Mouse (Mus musculus) intestine, embryonic 15.5 days (tissue): Measurements from ENCODE around the gene F3. TPM values are rescaled to one million over a fixed set of nuclear protein-coding genes. Genes with fewer than 3 reads are reported as not detected.
"Not testable (repeated sequence)": the region's sequence is repeated elsewhere in the genome, so short reads cannot be mapped to it uniquely, and the experiment has no call there.

Experiments
- ATAC-seq: fragments of 200-750 bp; cut with Nextera tagmentation; 2 replicates; pipeline ENCODE4 v1.8.0; 2017; ENCODE audit warnings: moderate TSS enrichment, moderate library complexity
- H3K27ac ChIP-seq: fragments of 300-500 bp; sonication (generic); 2 replicates; pipeline ENCODE4 v1.5.1; 2015; ENCODE audit warnings: mild to moderate bottlenecking, inconsistent platforms
- H3K27me3 ChIP-seq: fragments of 300-500 bp; sonication (generic); replicated peaks from 2 replicates; pipeline ENCODE4 v1.6.1; 2015; ENCODE audit warnings: inconsistent platforms
- H3K36me3 ChIP-seq: fragments of 300-500 bp; sonication (generic); 2 replicates; pipeline ENCODE4 v1.6.1; 2015; ENCODE audit warnings: inconsistent platforms
- H3K4me1 ChIP-seq: fragments of 300-500 bp; sonication (generic); replicated peaks from 2 replicates; pipeline ENCODE4 v1.6.1; 2015; ENCODE audit warnings: inconsistent platforms
- H3K4me2 ChIP-seq: fragments of 300-500 bp; sonication (generic); replicated peaks from 2 replicates; pipeline ENCODE4 v1.6.1; 2015; ENCODE audit warnings: mild to moderate bottlenecking, inconsistent platforms
- H3K4me3 ChIP-seq: fragments of 300-500 bp; sonication (generic); replicated peaks from 2 replicates; pipeline ENCODE4 v1.5.1; 2015; ENCODE audit warnings: inconsistent platforms
- H3K9ac ChIP-seq: fragments of 300-500 bp; sonication (generic); 2 replicates; pipeline ENCODE4 v1.6.1; 2015; ENCODE audit warnings: inconsistent platforms
- H3K9me3 ChIP-seq: fragments of 300-500 bp; sonication (generic); 2 replicates; pipeline ENCODE4 v1.6.1; 2016; ENCODE audit warnings: inconsistent platforms
- WGBS: fragments of 180-500 bp; shearing (Covaris S2); methylation state at CpG from one replicate; pipeline ENCODE4 v1.1.7; 2015; 5-methylcytosine and 5-hydroxymethylcytosine counted together
- polyA plus RNA-seq: library from polyadenylated mRNA; unstranded; fragments of >200 nt; fragmentation: Nextera tagmentation; extraction: Ambion mirVana; gene quantifications from 2 replicates; pipeline ENCODE4 v1.2.1, GENCODE M21; 2015

F3 gene
- polyA plus RNA-seq, 1 experiment from 2014 or later, result 27.5 TPM

DNA sequence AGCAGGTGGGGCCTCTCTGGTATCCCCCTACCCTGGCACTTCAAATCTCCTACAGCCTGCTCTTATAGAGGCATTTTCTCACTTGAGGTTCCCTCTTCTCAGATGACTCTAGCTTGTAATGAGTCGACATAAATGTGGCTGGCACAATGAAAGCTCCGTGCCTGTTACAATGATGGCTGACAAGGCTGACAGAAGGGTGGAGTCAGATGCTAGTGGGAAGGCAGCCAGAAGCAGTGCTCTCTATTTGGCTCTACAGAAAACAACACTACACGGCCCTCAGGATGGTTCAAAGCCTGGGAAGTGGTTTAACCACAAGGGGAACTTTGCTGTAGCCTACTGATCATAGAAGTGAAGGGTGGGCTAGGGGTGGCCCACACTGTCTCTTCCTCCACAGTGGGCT, 31.8 kb downstream of the F3 start:
- Histone ChIP-seq H3K4me1 (no peaks in the 10 kb centered on the region), H3K4me3 (no peak overlapping the region), H3K27me3 (no peaks in the 10 kb centered on the region), H3K9ac (no peak overlapping the region), H3K9me3 (no peaks in the 10 kb centered on the region), H3K27ac (no peak overlapping the region), H3K4me2 (no peak overlapping the region), H3K36me3 (no peaks in the 10 kb centered on the region; the same call in 1 of the 2 replicates)
- ATAC-seq, result no peak
- 52% methylated on average over 3 of the region's 3 CpGs for WGBS

DNA sequence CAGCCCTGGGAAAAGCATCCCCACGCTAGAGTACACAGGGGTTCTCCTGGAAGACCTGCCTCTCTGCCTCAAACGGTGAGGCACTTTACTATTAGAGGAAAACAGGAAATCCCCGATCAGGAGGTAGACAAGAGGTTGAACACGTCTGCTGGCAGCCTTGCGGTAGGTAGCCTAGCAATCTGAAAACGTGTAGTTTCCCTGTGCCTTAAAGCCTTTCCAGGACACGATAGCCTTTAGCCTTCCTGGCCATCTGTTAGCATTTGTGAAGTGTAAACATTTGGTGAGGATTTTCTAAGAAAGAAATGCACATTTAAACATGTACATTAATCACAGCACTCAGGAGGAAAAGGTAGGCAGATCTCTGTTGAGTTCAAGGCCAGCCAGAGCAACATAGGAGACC, 35.0 kb downstream of the F3 start:
- H3K27ac ChIP-seq, result no peak overlapping the region
- no peaks in the 10 kb centered on the region for H3K4me1 ChIP-seq
- H3K27me3 ChIP-seq, result no peaks in the 10 kb centered on the region
- no peaks in the 10 kb centered on the region; the same call in 1 of the 2 replicates for H3K36me3 ChIP-seq
- WGBS, result 32% methylated on average over 7 of the region's 7 CpGs
- H3K9ac ChIP-seq, result no peak overlapping the region
- H3K9me3 ChIP-seq, result no peaks in the 10 kb centered on the region
- peak; percentile 41 for ATAC-seq
- no peak overlapping the region for H3K4me2 ChIP-seq
- H3K4me3 ChIP-seq, result no peak overlapping the region

DNA sequence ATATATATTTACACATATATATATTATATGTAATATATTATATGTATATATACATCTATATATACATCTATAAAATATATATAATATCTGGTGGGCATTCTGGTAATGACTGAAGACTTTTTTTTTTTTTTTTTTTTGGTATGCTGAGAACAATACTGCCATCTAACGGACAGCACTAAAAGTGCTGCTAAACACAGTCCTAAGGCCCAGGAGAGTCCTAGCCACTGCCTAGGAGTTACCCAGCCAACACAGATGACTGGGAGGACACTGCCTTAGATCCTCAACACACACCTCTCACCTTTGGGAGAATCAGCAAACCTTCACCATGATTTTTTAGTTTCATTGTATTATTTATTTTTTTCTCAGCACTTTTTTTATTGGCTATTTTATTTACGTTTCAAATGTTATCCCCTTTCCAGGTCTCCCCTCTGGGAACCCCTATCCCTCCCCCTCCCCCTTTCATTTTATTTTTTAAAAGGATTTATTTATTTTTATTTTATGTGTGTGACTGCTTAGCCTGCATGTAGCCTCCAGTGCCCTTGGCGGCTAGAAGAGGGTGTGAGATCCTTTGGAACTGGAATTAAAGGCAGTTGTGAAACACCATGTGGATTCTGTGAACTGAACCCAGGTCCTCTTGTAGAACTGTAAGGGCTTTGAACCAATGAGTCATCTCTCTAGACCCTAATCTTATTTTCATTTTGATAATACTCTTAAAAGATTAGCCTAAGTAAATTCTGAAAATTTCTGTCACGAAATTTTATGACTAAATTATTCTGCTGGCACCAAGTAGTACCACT, 38.9 kb downstream of the F3 start:
- Histone ChIP-seq H3K4me3 (no peak overlapping the region), H3K27ac (no peak overlapping the region), H3K4me2 (no peak overlapping the region), H3K27me3 (no peaks in the 10 kb centered on the region), H3K4me1 (no peaks in the 10 kb centered on the region), H3K9ac (no peak overlapping the region), H3K36me3 (peaks cover 8% of the 10 kb centered on the region), H3K9me3 (no peaks in the 10 kb centered on the region)
- 63% methylated on average over 4 of the region's 4 CpGs for WGBS
- peak; percentile 79; the same call in 1 of the 2 replicates for ATAC-seq

DNA sequence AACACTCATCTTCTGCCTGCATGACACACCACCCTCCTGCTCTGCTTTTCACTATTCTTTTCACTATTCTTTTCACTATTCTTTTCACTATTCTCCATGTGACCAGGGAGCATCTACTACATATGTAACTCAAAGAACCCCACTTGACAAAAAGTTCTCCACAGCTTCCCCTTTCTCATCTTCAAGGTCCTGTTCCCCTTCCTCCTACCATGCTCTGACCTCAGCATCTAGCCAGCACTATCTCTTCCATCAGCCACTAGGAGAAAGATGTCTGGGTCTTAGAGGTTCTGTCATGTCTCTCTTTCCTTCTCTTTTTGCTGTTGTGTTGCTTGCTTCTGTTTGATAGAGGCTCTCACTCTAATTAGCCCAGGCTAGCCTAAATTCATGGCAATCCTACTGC, 42.7 kb downstream of the F3 start:
- H3K4me3 ChIP-seq, result no peak overlapping the region
- no peaks in the 10 kb centered on the region for H3K9me3 ChIP-seq
- H3K36me3 ChIP-seq, result peaks cover 24% of the 10 kb centered on the region; the same call in 1 of the 2 replicates
- H3K27ac ChIP-seq, result no peak overlapping the region
- H3K9ac ChIP-seq, result no peak overlapping the region
- ATAC-seq, result no peak
- no peaks in the 10 kb centered on the region for H3K4me1 ChIP-seq
- H3K27me3 ChIP-seq, result no peaks in the 10 kb centered on the region
- no peak overlapping the region for H3K4me2 ChIP-seq

DNA sequence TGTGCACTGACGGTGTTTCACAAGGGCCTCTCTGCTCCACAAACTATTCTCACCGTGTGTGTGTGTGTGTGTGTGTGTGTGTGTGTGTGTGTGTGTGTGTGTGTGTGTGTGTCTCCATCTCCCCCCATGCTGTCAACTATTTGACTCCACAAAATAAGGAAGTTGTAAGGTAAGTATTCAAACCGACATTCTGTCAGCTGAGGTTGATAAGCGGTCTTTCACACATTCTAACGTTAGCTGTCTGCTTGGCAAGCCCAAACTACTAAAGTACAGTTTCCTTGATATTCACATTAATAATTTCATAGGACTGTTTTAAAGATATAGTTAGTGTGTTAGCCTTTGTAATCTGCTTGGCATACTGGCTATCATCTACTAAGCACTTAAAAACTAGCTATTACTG, 43.5 kb downstream of the F3 start:
- H3K4me3 ChIP-seq, result no peak overlapping the region
- H3K4me1 ChIP-seq, result no peaks in the 10 kb centered on the region
- H3K36me3 ChIP-seq, result peaks cover 25% of the 10 kb centered on the region; the same call in 1 of the 2 replicates
- H3K27me3 ChIP-seq, result no peaks in the 10 kb centered on the region
- ATAC-seq, result no peak
- no peak overlapping the region for H3K27ac ChIP-seq
- H3K4me2 ChIP-seq, result no peak overlapping the region
- no peaks in the 10 kb centered on the region for H3K9me3 ChIP-seq
- WGBS, result 82% methylated on average over 5 of the region's 5 CpGs
- no peak overlapping the region for H3K9ac ChIP-seq

DNA sequence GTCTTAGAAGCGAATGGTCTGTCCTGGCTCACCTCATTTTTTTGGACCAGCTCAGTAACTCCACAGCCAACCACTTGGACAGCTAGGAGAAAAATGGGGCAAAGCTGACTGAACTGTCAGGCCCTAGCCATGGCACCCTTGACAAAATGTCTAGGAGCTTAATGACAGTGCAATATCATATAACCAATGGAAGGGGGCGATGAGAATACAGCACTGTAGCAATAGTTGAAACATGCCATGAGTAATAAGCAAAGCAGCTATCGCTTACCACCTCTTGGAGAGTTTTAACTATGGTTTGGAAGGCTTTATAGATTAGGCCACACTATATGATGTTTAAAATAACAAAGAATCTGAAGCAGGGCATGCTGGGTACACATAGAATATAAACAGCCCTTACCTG, 45.4 kb downstream of the F3 start:
- no peaks in the 10 kb centered on the region for H3K27me3 ChIP-seq
- WGBS, result 95% methylated on average over 3 of the region's 3 CpGs
- no peaks in the 10 kb centered on the region for H3K4me1 ChIP-seq
- peaks cover 25% of the 10 kb centered on the region; the same call in 1 of the 2 replicates for H3K36me3 ChIP-seq
- no peak overlapping the region for H3K9ac ChIP-seq
- no peak for ATAC-seq
- no peak overlapping the region for H3K4me2 ChIP-seq
- H3K4me3 ChIP-seq, result no peak overlapping the region
- no peaks in the 10 kb centered on the region for H3K9me3 ChIP-seq
- H3K27ac ChIP-seq, result no peak overlapping the region

DNA sequence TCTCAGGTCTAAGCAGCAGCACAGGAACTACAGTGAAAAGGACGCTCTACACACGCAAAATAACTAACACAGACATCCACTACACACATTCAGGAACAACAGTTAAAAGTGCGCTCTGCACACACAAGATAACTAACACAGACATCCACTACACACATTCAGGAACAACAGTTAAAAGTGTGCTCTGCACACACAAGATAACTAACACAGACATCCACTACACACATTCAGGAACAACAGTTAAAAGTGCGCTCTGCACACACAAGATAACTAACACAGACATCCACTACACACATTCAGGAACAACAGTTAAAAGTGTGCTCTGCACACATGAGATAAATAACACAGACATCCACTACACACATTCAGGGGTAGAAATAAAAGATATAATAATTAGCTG, 50.0 kb downstream of the F3 start:
- H3K36me3 ChIP-seq, H3K4me2 ChIP-seq, H3K9me3 ChIP-seq, H3K4me1 ChIP-seq, ATAC-seq, H3K27me3 ChIP-seq, H3K4me3 ChIP-seq, H3K9ac ChIP-seq, H3K27ac ChIP-seq: not testable (repeated sequence)
- 96% methylated on average over 4 of the region's 4 CpGs for WGBS

DNA sequence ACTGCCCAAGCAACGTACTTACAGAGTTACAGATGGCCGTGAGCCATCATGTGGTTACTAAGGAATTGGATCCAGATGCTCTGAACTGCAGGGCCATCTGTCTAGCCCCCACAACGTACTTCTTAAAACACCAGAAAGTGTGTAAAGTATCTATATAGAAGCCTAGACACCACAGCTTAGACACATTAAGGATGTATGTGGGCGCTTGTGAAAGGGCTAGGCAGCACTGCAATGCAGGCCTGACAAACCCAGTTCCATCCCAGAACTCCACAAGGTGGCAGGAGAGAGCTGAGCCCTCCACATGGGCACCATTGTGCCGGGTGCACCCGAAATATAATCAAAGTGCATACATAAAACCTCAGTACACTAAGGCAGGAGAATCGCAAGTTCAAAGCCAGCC, 54.6 kb downstream of the F3 start:
- H3K4me2 ChIP-seq, result no peak overlapping the region
- 47% methylated on average over 7 of the region's 7 CpGs for WGBS
- no peak overlapping the region for H3K4me3 ChIP-seq
- H3K36me3 ChIP-seq, result no peaks in the 10 kb centered on the region
- no peaks in the 10 kb centered on the region for H3K4me1 ChIP-seq
- no peaks in the 10 kb centered on the region for H3K9me3 ChIP-seq
- H3K27me3 ChIP-seq, result no peaks in the 10 kb centered on the region
- H3K27ac ChIP-seq, result no peak overlapping the region
- ATAC-seq, result 0 out of 2 replicates have a peak, but pooled peaks have one; percentile 34
- H3K9ac ChIP-seq, result no peak overlapping the region

DNA sequence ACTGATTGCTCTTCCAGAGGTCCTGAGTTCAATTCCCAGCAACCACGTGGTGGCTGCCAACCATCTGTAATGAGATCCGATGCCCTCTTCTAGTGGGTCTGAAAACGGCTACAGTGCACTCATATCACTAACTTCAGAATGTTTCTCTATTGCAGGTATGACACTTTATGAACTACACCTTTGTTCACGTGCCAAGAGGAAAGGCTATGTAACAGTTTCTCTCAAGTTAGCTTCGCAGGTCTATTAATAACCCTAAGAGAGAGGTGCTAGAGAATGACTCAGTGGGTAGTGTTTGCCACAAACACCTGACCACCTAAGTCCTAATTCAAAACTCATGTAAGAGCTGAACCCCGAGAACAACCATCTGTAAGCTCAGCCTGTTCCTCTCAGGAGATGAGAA, 59.7 kb downstream of the F3 start:
- H3K4me2 ChIP-seq, result no peak overlapping the region
- H3K27me3 ChIP-seq, result no peaks in the 10 kb centered on the region
- no peaks in the 10 kb centered on the region for H3K36me3 ChIP-seq
- H3K4me3 ChIP-seq, result no peak overlapping the region
- ATAC-seq, result no peak
- 83% methylated on average over 6 of the region's 6 CpGs for WGBS
- no peaks in the 10 kb centered on the region for H3K4me1 ChIP-seq
- H3K9ac ChIP-seq, result no peak overlapping the region
- no peaks in the 10 kb centered on the region for H3K9me3 ChIP-seq
- H3K27ac ChIP-seq, result no peak overlapping the region

Other genes starting within 250 kb of the F3 start
- gene Slc44a3, start 191.1 kb upstream of the F3 start, polyA plus RNA-seq, result 42.5 and 45.3 TPM in 2 replicates
- not detected in 2 replicates for gene 4930432M17Rik, start 52.8 kb upstream of the F3 start, polyA plus RNA-seq
- gene Abcd3, start 91.8 kb downstream of the F3 start, polyA plus RNA-seq, result 59.4 and 61.7 TPM in 2 replicates
- 31.5 and 40.1 TPM in 2 replicates for gene Arhgap29, start 229.0 kb downstream of the F3 start, polyA plus RNA-seq